Mouse (Mus musculus) heart, postnatal 0 days (tissue): Measurements from ENCODE around the gene Gm10097.

Experiments used
- CTCF ChIP-seq: IDR thresholded peaks from 2 replicates; pipeline ENCODE4 v1.5.1; 2016; ENCODE audit warnings: antibody characterized with exemption, control low read depth, low read depth
- EP300 ChIP-seq: IDR thresholded peaks from 2 replicates; pipeline ENCODE4 v1.6.1; 2016; ENCODE audit warnings: antibody characterized with exemption, low read depth

- TF ChIP-seq CTCF: no peak
- TF ChIP-seq EP300: no peak
Observed at GRCm38 (mm10) chr10:5028301-5028700, 40.7 kb upstream of the Gm10097 start.
